Mouse (Mus musculus) lung, postnatal 0 days (tissue): ENCODE data around the gene Gm6904.
"Not testable (repeated sequence)": the region's sequence is repeated elsewhere in the genome, so short reads cannot be mapped to it uniquely, and the experiment has no call there.

Source experiments
- CTCF ChIP-seq: IDR thresholded peaks from 2 replicates; pipeline ENCODE4 v1.5.1; 2016; ENCODE audit warnings: antibody characterized with exemption, mild to moderate bottlenecking
- EP300 ChIP-seq: IDR thresholded peaks from 2 replicates; pipeline ENCODE4 v1.6.1; 2016; ENCODE audit warnings: antibody characterized with exemption, mild to moderate bottlenecking, control low read depth

- not testable (repeated sequence) for TF ChIP-seq CTCF, EP300
These were observed 14.9 kb upstream of the Gm6904 start for GRCm38 (mm10) chr14:59274961-59275360.
